Mouse (Mus musculus): ENCODE measurements around the gene Ces3a.
"Not testable (repeated sequence)": the region's sequence is repeated elsewhere in the genome, so short reads cannot be mapped to it uniquely, and the experiment has no call there.

Gene Ces3a

DNA sequence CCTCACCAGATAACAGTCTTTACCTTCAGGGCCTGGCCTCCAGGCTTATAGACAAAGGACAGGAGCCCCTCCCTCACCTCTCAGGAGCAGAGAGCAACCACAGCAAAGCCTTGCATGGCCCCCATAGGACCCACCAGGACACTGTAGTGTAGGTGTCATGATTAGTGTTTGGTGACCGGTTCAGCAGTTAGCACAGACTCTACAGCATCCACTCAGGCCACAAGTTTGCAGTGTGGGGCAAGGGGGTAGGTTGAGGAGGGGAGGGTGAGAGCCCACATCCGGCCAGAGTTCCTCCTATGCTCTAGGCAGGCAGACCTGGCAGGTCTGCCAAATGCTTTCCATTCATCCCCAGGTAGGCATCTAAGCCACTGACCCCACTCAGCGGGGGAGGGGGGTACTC, 45.6 kb downstream of the Ces3a start:
- no peak for DNase-seq (ENCODE audit: low read depth, low spot score)

- peak; percentile 51 for DNase-seq (ENCODE audit: low read depth, low spot score)
Observed at GRCm38 (mm10) chr8:105102101-105102785, 53.8 kb downstream of the Ces3a start.

GRCm38 (mm10) chr8:105103701-105104100, 55.3 kb downstream of the Ces3a start:
- DNase-seq (ENCODE audit: low read depth, low spot score) = not testable (repeated sequence)

DNA sequence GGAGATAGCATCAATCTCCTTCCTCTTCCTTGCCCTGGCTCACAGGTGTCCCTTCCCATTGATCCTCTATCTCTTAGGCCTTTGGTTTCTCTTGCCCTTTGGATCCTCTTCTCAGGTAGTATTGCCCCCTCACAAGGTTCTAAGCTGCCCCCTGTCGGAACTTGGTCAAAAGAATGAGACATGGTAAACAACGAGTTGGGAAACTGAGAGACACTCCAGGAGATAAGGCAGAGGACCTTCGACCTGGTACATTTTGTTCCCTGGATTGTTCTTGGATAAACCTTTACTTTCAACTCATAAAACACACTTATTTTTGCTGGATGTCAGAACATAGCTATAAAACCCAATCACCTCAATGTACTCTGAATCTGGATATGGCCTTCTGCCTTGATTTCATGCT, 55.8 kb downstream of the Ces3a start:
- DNase-seq (ENCODE audit: low read depth, low spot score) = no peak
